Mouse (Mus musculus): ENCODE measurements around the gene Mtx1.

- TF ChIP-seq CTCF (IDR thresholded peaks at IDR 0.05; ENCODE audit: low read depth) (no peak), EP300 (IDR thresholded peaks at IDR 0.05; ENCODE audit: low read depth) (no peak)
Measured at GRCm38 (mm10) chr3:89177242-89178106, 49.4 kb downstream of the Mtx1 start, which contains the start of gene Scamp3.
